Mouse (Mus musculus): Measurements from ENCODE around the gene Mindy4.
A peak's percentile ranks its signal among the peaks of the same experiment; 100 is the strongest.
"Not testable (repeated sequence)": the region's sequence is repeated elsewhere in the genome, so short reads cannot be mapped to it uniquely, and the experiment has no call there.

The Mindy4 gene

DNA sequence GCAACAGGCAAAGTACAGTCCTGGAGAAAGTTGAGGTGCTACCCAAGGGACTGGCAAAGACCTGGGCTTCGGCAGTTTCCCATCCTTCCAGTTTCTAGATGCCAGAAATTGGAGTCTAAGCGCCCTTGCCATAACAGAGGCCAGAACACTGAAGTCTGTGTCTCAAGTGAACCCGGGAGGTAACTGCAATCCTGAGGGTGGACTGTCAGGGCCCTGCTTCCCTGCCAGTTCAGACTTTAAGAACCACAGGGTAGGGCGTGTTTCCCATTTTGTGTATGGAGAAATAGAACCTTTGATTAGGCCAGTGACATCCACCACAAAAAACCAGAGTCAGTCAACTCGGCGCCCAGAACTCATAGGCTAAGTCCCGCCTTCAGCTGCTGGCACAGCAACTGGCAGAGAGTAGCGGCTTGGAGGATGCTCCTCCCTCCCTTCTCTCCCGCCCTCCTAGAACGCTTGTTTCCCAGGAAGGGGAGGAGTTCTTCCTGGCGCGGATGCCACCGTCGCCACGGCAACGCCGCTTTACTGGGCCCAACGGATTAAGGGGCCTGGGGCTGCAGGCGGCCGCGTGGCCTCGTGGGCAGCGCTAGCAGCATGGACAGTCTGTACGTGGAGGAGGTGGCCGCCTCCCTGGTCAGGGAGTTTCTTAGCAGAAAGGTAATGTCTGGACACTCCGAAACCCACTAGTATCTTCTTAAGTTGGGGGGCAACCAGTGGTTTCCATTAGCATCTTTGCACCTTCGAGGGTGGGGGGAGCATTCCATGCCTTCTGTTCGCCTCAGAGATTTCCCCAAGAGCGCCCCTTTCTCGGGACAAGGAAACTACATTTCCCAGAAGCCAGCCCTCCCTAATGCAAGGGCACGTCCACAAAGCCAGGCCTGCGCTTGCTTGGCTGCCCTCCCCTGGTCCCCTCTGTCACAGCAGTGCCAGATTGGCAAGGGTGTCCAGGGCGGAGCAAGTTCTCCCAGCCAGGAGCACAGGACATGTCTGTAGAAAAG, at the start of gene Mindy4:
Gene Mindy4 (plus strand): TSS at position 471 of the 998 bp plus-strand sequence.
- peak; percentile 89 for DNase-seq (ENCODE audit: low spot score)

DNA sequence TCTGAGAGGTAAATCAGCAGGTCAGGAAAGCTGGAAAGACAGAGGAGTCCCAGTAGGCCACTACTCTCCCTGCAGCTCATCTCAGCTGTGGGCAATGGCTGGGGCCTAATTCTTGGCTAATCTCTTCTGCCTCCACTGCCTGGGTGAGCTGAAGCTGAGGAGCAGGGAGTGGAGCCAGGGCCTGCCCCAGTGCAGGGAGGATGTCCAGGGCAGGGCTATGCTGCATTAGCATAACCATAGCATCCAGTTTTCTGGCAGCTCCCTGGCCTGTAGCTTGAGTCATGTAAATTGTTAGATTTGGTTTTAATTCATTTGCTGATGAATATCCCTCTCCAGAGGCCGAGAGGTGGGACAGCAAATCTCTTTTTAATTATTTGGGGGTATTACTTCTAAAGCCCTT, 43.9 kb upstream of the Mindy4 start:
- DNase-seq (ENCODE audit: low spot score) = no peak

DNA sequence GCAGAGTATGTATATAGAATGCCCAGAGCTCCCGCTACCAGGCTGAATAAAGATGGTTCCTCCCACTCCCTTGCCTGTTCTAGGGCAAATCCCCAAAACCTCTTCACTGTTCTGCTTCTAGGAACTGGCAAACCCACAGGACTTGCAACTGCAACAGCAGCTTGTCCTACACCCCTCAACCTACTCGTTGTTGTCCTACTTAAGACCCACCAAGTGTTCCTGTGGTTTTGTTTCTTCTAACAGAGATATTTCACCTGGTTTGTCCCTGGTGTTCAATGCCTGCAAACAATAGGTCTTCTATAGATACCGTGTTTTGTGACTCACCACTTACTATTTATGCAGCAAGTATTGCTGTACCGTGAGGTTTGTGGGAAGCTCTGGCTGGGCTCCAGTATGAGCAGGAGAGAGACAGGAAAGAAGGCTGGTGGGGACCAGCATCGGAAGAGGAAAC, 41.8 kb upstream of the Mindy4 start:
- DNase-seq (ENCODE audit: low spot score) = no peak

DNA sequence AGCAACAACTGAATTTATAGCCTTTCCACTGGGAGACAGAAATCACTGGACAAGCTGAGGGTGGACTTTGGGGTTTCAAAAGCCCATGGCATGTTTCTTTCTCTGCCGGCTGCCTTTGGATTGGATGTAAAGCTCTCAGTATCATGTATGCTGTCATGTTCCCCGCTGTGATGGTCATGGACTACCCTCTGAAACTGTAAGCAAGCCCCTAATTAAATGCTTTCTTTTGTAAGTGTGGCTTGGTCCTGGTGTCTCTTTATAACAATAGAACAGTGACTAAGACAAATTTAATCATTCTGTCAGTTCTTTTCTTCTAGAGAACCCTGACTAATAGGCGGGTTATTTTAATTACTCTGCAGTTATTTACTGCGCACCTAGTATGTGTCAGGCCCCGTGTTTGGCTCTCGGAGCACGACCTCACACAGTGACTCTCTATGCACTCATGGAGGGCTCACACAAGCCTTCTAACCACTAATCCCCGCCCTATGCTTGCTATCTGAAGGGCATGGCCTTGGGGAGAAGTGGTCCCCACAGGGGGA, 40.1 kb upstream of the Mindy4 start:
- no peak for DNase-seq (ENCODE audit: low spot score)

DNA sequence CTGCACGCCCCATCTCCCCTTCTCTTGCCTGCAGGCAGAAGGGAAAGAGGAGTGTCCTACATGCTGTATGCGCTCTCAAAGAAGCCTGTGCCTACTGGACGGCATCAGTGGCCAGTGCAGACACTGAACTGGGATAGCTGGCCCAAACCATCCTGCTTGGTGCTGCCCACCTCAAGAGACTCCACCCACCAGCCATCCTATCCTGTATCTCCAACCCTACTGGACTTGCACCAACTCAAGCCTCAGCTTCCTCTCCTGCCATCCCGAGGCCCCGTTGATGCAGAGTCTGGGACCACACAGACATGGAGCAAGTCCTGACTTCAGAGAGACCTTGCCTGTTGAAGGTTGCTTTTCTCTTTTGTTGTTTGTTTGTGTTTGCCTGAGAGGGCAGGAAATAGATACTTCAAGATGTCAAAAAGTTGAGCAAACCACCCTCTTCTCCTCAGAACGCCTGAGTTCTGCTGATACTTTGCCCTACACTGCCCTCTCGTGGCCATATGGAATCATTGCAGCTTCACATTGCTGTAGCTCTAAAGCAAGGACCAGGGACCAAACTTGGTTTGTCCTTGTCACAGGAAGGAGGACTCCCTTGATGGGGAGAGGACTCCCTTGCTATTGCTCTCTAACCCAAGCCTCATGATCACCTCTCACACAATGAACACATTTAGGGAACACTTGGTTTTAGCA, 36.3 kb upstream of the Mindy4 start:
- peak; percentile 57 for DNase-seq (ENCODE audit: low spot score)

DNA sequence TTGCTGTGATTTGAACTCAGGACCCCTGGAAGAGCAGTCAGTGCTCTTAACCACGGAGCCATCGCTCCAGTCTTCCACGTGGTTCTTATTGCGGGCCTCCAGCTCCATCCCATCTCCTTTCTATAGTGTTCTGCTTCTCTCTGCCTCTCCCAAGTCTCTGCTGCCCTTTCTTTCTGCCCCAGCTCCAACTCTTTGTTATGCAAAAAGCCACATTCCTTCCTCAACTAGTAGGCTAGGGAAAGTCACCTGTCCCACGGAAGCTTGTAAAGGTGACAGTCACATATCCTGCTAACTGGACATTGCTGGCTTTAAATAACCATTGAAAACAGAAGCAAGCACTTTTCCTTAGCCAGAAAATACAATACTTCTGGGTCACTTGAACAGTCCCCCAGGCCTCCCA, 33.4 kb upstream of the Mindy4 start:
- no peak for DNase-seq (ENCODE audit: low spot score)

DNA sequence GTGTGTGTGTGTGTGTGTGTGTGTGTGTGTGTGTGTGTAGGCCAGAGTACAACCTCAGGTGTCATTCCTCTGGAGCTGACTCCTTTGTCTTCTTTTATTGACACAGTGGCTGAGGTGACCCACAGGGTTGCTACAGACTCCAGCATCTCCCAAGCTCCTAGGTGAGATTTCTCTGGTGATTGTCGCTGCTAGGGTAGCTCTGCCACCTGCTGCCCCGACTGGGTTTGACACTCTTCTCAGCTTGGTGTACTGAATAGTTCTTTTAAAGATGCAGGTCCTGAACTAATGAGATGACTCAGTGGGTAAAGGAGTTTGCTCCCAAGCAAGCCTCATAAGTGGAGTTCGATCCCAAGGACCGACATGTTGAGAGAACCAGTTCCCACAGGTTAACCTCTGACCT, 31.5 kb upstream of the Mindy4 start:
- no peak for DNase-seq (ENCODE audit: low spot score)

DNA sequence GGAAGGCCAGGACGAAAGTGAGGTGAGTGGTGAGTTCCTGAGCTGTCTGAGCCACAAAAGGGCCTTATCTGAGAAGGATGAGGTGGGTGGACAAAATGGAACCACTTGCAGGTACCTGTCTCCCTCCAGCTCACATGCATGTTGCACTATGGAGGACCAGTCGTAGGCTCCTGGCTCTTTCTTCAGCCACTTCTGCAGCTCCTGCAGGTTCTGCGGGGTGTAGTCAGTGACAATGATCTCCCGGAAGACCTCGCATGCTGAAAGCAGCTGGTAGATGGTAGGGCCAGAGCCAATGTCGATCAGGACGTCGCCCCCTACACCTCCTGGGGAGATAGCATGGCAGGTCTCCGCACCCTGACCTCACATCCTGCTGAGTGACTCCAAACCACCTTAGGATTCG, 30.0 kb upstream of the Mindy4 start:
- DNase-seq (ENCODE audit: low spot score) = no peak

DNA sequence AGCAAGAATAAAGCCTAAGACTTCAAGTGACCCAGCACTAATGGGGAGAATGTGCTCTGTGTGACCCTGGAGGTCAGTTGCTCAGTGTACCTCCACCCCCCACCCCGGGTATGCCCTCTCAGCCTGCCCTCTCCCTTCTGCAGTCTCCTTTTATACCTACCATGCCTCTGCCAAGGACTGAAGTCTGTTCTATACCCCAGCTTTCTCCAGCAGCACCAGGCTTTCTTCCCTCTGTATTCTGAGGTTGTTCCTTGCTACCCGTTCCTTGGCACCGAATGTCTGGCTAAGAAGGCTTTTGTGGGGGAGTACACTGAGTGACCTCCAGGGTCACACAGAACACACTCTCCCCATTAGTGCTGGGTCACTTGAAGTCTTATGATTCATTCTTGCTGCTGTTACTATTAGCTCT, 29.2 kb upstream of the Mindy4 start:
- DNase-seq (ENCODE audit: low spot score) = no peak

DNA sequence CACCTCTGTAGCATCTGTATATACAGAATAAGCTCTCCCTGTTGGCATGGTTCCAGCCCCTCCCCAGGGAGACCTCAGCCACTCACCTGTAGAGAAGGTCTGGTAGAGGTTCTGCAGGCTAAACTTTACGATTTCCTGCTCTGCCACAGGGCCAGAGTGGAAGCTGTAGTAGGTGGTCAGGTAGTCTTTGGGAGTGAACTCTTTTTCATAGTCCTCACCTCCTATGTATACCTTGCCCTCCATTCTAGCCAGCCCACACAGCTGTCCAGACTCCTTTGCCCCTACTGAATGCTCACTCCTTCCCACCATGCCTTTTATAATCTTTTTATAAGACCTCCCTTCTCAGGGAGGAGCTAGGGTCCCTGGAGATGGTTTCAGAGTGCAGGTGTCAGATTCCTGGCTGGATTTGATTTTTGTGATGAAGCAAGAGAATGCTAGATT, 28.4 kb upstream of the Mindy4 start, which contains the start of gene Inmt:
Gene Inmt (minus strand): TSS at position 303 of the 441 bp plus-strand sequence.
- no peak for DNase-seq (ENCODE audit: low spot score)

DNA sequence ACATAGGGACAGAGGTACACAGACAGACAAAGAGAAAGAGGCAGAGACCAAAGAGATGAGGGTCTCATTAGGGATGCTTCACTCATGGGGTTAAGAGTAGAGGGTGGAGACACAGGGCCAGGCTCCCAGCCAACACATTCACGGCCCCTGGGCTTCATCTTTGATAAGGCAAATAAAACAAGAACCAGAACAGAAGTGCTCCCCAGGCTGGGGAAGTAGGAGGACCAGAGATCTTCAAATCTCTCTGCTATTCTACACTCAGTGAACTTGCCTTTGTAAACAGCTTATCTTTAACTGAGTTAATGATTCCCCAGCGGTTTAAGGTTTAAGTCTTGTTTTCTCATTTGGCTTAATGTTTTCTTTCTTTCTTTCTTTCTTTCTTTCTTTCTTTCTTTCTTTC, 27.7 kb upstream of the Mindy4 start:
- DNase-seq (ENCODE audit: low spot score) = no peak

DNA sequence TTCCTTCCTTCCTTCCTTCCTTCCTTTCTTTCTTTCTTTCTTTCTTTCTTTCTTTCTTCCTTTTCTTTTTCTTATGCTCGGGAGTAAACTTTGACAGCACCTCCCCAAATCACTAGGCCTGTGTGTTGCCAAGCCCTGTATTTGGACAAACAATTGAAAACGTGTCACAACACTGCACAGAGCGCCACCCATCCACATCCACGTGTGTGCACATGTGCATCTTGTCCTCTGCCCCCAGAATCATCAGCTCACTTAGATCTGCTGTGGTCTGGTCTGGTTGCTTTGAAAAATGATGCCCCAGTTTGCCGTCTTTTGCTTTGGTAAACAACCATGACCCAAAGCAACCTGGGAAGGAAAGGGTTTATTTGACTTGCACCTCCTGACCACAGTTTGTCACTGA, 27.3 kb upstream of the Mindy4 start:
- DNase-seq (ENCODE audit: low spot score) = no peak

DNA sequence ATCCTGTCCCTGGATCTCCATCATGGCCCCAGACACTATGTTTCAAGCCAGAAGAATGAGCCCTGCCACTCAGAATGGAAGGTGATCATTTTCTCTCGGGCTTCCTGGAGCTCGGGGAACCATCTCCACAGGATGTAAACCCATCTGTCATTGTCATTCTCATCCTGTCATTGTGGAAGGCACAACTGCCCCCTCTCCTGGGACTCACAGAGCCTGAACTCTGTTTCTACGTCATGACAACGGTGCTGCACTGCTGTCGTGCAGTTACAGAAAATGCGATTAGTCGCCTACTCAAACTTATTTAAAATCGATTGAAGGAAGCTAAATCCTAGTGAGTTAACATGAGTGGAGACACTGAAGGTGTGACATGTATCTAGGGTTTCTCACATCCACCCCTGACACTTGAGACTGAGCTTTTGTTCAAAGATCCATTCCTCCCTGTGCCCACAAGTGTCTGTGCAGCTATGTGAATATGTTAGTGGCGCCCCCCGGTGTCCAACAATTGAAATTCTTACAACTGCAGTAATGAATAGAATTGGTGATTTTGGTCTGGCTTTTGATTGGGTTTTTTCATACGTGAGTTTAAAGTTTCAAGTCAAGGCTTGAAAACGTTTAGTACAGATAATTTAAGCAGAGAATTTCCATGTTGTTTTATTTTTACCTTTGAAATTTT, 26.0 kb upstream of the Mindy4 start:
- DNase-seq (ENCODE audit: low spot score) = no peak

DNA sequence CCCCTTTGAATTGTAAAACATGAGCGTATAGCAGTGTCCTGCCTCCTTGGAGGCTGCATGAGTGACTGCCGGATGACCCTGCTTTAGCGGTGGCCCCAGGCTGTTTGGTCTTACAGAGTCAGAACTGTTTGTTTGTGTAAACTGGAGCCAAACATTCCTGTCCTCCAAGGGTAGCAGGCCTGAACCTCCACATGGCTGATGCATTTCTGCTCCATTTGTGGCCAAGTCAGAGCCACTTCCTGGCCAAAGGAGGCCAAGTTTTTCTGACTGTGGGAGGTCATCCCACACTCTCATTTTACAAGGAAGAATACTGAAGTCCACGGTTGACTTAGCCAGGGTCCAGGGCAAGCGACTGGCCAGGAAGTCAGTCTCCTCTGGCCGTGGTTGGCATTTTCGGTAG, 23.6 kb upstream of the Mindy4 start:
- no peak for DNase-seq (ENCODE audit: low spot score)

DNA sequence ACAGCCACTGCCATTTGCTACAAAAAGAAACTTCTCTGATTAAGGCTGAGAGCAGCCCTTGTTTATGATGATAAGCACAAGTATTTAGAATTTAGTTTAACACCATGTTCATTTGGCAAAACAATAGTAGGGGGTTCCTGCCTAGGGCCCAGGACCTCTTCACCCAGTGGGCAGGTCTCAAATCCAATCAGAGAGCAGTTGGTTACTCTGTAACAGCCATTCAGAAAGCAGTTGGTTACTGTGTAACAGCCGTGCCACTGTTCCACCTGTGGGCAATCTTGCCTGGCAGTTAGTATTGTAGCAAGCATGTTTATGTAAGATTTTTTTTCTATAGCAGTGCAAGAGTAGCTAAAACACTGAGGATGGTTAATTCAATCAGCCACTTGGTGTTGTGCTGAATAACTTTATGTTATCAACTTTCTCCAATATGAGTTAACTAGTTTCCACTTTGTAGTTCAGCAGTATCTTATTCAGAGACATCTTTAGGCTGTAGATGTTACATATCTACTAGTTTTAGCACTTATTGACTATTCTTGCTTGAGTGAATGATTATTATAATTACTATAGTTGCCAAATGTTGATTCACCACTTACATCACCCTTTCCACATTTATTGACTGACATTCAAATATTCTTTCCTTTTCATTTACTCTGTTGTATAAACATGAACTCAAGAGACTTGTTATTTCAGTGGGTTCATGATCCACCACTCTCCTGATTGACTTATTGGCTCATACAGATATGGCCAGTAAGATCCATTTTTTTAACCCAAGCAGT, 20.3 kb upstream of the Mindy4 start:
- DNase-seq (ENCODE audit: low spot score) = peak; percentile 61

DNA sequence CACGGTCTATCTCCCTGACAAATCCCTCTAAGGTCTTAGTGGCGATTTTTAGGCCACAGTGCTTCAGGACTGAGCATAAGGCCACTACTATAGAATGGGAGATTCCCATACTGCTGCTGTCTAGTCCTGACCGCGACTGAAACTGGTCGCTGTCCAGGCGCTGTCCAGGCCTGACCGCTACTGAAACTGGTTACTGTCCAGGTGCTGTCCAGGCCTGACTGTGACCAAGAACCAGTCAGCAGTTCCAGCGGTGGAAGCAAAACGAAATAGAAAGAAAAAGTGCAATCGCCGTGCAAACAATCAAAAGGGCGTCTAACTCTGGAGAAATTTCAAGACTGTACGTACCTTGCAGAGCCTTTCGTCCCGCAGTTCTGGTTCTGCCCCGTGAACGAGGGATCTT, 15.4 kb upstream of the Mindy4 start:
- not testable (repeated sequence) for DNase-seq (ENCODE audit: low spot score)

DNA sequence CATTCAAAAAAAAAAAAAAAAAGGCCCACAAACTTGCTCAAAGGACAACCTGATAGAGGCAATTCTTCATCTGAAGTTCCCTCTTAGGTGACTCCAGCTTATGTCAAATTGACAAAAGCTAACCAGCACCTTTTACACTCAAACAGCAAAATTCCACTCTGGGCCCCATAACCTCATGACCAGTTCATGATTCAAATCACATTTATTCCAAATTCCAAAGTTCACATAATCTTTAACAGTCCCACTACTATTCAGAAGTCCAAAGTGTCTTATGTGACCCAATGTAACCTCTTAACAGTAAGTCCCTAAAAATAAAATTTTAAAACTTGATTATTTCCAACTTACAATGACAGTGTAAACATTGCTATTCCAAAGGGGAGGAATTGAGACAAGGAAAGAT, 13.8 kb upstream of the Mindy4 start:
- DNase-seq (ENCODE audit: low spot score) = no peak

DNA sequence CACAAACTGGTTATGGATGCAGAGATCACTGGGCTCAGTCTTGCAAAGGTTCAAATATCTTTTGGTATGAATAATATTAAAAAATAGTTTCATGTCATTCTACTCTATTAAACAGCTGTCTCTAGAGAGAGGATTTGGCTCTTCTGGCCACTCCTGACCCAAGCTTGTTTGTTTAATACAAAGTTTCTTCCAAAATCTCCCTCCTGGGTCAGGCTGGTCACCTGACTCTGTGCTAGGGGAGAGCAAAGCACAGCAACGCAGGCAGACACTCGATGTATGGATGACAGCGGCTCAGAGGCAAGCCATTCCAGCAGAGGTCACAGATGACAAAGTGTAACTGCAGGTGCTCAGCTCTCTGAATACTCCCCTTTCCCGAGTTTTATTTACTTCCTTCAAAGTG, 11.6 kb upstream of the Mindy4 start:
- DNase-seq (ENCODE audit: low spot score) = no peak

DNA sequence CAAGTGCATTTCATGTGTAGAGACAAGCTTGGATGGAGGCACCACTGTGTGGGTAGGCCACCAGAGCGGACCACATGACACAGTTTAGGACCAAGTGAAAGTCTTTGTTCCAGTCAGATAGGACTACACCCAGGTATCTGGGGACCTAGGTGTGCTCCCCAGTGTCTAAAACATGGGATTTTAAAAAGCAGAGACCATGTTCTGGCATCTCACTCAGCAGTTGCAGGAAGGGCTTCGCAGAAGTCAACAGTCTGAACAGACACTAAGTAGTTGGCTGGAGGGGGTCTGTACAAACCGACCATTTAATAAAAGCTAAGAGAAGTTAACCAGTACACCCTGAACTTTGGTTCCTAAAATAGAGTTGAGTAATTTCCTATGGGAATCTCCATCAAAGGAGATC, 10.0 kb upstream of the Mindy4 start:
- DNase-seq (ENCODE audit: low spot score) = no peak

DNA sequence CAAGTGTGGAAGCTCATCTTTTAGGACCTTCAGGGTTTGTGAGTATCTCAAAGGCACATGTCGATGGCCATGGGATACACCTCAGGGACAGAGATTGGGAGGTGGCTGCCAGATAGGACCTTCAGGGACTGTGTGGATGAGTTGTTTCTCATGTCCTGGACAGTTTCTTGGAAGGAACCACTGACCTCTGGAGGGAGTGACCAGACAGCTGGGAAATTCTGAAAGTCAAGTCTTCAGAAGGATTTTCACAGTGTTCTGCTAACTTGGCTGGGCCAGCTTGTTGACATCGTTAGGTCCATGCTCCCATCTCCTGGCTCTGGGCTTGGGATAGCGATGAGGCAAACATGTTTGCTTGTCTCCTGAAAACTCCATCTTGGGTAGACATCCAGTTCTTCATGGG, 4.1 kb upstream of the Mindy4 start:
- DNase-seq (ENCODE audit: low spot score) = no peak

DNA sequence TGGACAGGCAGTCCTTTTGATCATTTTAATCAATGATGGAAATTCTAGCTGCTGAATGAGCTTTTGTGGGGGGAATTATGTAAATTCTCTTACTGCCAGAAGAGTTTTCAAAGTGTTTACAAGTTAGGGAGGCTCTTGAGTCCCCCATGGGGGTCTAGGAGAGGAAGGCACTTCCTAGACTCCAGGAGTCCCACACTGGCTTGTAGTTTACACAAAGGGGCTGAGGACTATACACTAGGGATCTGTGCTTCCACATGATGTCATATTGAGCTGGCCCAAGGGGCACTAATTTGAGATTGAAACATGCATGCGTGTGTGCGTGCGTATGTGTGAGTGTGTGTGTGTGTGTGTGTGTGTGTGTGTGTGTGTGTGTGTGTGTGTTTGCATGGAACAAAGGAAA, 748 bp downstream of the Mindy4 start:
- DNase-seq (ENCODE audit: low spot score) = no peak

All from testis, postnatal 14 days (tissue).